Comparison of ENCODE assay signal across 15 mouse cellular contexts in the genomic region with DNA sequence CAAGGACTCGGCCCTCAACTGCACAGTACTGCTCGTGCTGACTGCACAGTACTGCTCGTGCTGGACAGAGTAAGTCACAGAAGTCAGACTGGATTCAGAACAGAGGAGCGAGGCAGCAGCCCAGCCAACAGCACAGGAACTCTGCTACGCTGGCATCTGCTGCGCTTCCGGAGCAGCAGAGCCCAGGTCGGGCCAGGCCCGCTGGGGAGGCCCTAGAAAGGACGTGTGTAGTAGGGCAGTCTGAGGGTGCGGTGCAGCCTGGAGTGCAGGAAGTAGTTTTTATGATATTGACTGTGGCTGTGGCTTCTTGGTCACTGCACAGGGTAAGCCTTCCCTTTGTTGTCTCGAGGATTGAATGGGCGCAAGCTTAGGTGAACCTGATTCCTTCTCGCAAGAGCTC. TPM values are rescaled to one million over a fixed set of nuclear protein-coding genes. Genes with fewer than 3 reads are reported as not detected.
A peak's percentile ranks its signal among the peaks of the same experiment; 100 is the strongest.
DNase-seq lines count a peak whose midpoint lies in the region; ATAC-seq lines count a peak whose summit lies in the region.
"Had no signal": no experiment of that assay in that cellular context is flagged by ENCODE, and none has a peak within 500 bp of the region (broad histone marks: within the 10 kb centered on the region; RNA-seq: fewer than 3 reads in every experiment).

No protein-coding gene starts in this region.

- H3K9me3 ChIP-seq in stomach, embryonic 15.5 days: no peaks in the 10 kb centered on the region
- H3K9me3 ChIP-seq: embryonic facial prominence, embryonic 15.5 days; heart, embryonic 15.5 days; limb, embryonic 12.5 days had no signal

- peak overlapping the region; percentile 89 for H3K27ac ChIP-seq in macrophage
- peak overlapping the region; percentile 57 for H3K27ac ChIP-seq in stomach, embryonic 15.5 days
- H3K27ac ChIP-seq: embryonic facial prominence, embryonic 15.5 days; heart, embryonic 15.5 days had no signal

- ATAC-seq in CD4-positive, CD25-positive, alpha-beta regulatory T cell, adult 4 months: peak; percentile 83
- ATAC-seq in activated CD4-positive, CD25-positive, alpha-beta regulatory T cell, adult 4 months: peak; percentile 90
- peak; percentile 19; the same call in 1 of the 2 replicates for ATAC-seq in stomach, embryonic 15.5 days (ENCODE audit: insufficient read depth, low FRiP score, low read depth)

- H3K4me2 ChIP-seq in stomach, embryonic 15.5 days: no peak overlapping the region
- H3K4me2 ChIP-seq: embryonic facial prominence, embryonic 15.5 days; heart, embryonic 15.5 days; limb, embryonic 12.5 days had no signal

- no peaks in the 10 kb centered on the region; the same call in 1 of the 2 replicates for H3K4me1 ChIP-seq in stomach, embryonic 15.5 days

- H3K4me3 ChIP-seq in macrophage (ENCODE audit: inconsistent target): no peak overlapping the region
- H3K4me3 ChIP-seq in stomach, embryonic 15.5 days (replicated peaks): no peak overlapping the region
- H3K4me3 ChIP-seq: embryonic facial prominence, embryonic 15.5 days; heart, embryonic 15.5 days; limb, embryonic 12.5 days had no signal

- H3K9ac ChIP-seq in stomach, embryonic 15.5 days: no peak overlapping the region
- H3K9ac ChIP-seq: embryonic facial prominence, embryonic 15.5 days; heart, embryonic 15.5 days; limb, embryonic 12.5 days had no signal

- no peaks in the 10 kb centered on the region for H3K79me2 ChIP-seq in macrophage (ENCODE audit: inconsistent target)

- no peak for DNase-seq in cerebellum, postnatal 25 days
- no peak for DNase-seq in left cerebral cortex, adult 18-20 months (ENCODE audit: low spot score in 2 of 2)
- no peak for DNase-seq in cerebellum, adult 8-10 months
- DNase-seq: adrenal gland, postnatal 14 days; cerebellum, adult 18-20 months; kidney, postnatal 14 days had no signal

- no peaks in the 10 kb centered on the region for H3K27me3 ChIP-seq in stomach, embryonic 15.5 days (replicated peaks)
- H3K27me3 ChIP-seq: embryonic facial prominence, embryonic 15.5 days; heart, embryonic 15.5 days; limb, embryonic 12.5 days had no signal

- 33% methylated on average over 14 of the region's 14 CpGs for WGBS in macrophage (ENCODE audit: missing documents)
- WGBS in stomach, embryonic 15.5 days: 81% methylated on average over 14 of the region's 14 CpGs

- H3K36me3 ChIP-seq in macrophage (ENCODE audit: inconsistent target): no peaks in the 10 kb centered on the region
- H3K36me3 ChIP-seq in stomach, embryonic 15.5 days: no peaks in the 10 kb centered on the region
- H3K36me3 ChIP-seq: heart, embryonic 15.5 days had no signal

RNA-seq across cellular contexts. Expression of gene Phxr2, which starts 0.8 kb away (rescaled TPM):
- under 1 TPM in 1 of 2 experiments, not detected in 1; 0.47 TPM for polyA plus RNA-seq in CD4-positive, CD25-positive, alpha-beta regulatory T cell, adult 4 months (2017; shearing (Covaris generic))
- polyA plus RNA-seq in activated CD4-positive, CD25-positive, alpha-beta regulatory T cell, adult 4 months (2017; shearing (Covaris generic)): under 1 TPM in 1 of 2 experiments, not detected in 1; 0.67 TPM
- total RNA-seq in macrophage (2018; cell fraction: chromatin; rRNA removed): under 1 TPM in 2 of 26 experiments, not detected in 24; 0.66 to 0.92 TPM
- not detected for total RNA-seq in macrophage (2018; cell fraction: cytosol; rRNA removed)
- under 1 TPM in 2 of 26 experiments, not detected in 24; 0.58 to 0.60 TPM for total RNA-seq in macrophage (2018; cell fraction: nucleus; rRNA removed)
- not detected in 3 replicates for polyA plus RNA-seq in macrophage (2018)
- not detected in 2 replicates for polyA plus RNA-seq in stomach, embryonic 15.5 days (2015; fragmentation: Nextera tagmentation; extraction: Ambion mirVana)
- total RNA-seq in left cerebral cortex, adult 18-20 months (2021): not detected
- total RNA-seq: adrenal gland, postnatal 14 days had no signal
- polyA plus RNA-seq: embryonic facial prominence, embryonic 15.5 days; frontal cortex, adult 2 months; heart, embryonic 15.5 days; urinary bladder, adult 2 months had no signal

RNA-seq across cellular contexts. Expression of gene Galnt4, which starts 19.0 kb away (rescaled TPM):
- polyA plus RNA-seq in CD4-positive, CD25-positive, alpha-beta regulatory T cell, adult 4 months (2017; shearing (Covaris generic)): 1 to 10 TPM; 2.8 to 3.3 TPM
- polyA plus RNA-seq in activated CD4-positive, CD25-positive, alpha-beta regulatory T cell, adult 4 months (2017; shearing (Covaris generic)): 1 to 10 TPM; 3.0 to 3.1 TPM
- total RNA-seq in macrophage (2018; cell fraction: chromatin; rRNA removed): 10 to 100 TPM in 8 of 26 experiments, 1 to 10 TPM in 18; 2.3 to 21.3 (median 6.9) TPM
- total RNA-seq in macrophage (2018; cell fraction: cytosol; rRNA removed): 10 to 100 TPM in 22 of 26 experiments, 1 to 10 TPM in 4; 8.1 to 22.5 (median 12.6) TPM
- 10 to 100 TPM; 10.3 to 34.8 (median 15.7) TPM for total RNA-seq in macrophage (2018; cell fraction: nucleus; rRNA removed)
- polyA plus RNA-seq in macrophage (2018): 12.3 to 14.2 TPM (median 13.0 TPM) in 3 replicates
- 26.2 and 30.0 TPM in 2 replicates for polyA plus RNA-seq in stomach, embryonic 15.5 days (2015; fragmentation: Nextera tagmentation; extraction: Ambion mirVana)
- 1 to 10 TPM; 1.9 to 2.3 TPM for total RNA-seq in left cerebral cortex, adult 18-20 months (2021)

RNA-seq across cellular contexts. Expression of gene Poc1b, which starts 20.1 kb away (rescaled TPM):
- 10 to 100 TPM; 10.0 TPM for polyA plus RNA-seq in CD4-positive, CD25-positive, alpha-beta regulatory T cell, adult 4 months (2017; shearing (Covaris generic))
- polyA plus RNA-seq in activated CD4-positive, CD25-positive, alpha-beta regulatory T cell, adult 4 months (2017; shearing (Covaris generic)): 10 to 100 TPM; 10.4 to 10.8 TPM
- total RNA-seq in macrophage (2018; cell fraction: chromatin; rRNA removed): 10 to 100 TPM in 14 of 26 experiments, 1 to 10 TPM in 12; 1.6 to 21.4 (median 11.5) TPM
- 10 to 100 TPM in 20 of 26 experiments, 1 to 10 TPM in 6; 8.0 to 19.3 (median 10.7) TPM for total RNA-seq in macrophage (2018; cell fraction: cytosol; rRNA removed)
- 10 to 100 TPM in 10 of 26 experiments, 1 to 10 TPM in 16; 3.4 to 18.9 (median 8.6) TPM for total RNA-seq in macrophage (2018; cell fraction: nucleus; rRNA removed)
- 12.0 to 22.8 TPM (median 12.8 TPM) in 3 replicates for polyA plus RNA-seq in macrophage (2018)
- polyA plus RNA-seq in stomach, embryonic 15.5 days (2015; fragmentation: Nextera tagmentation; extraction: Ambion mirVana): 17.7 and 21.6 TPM in 2 replicates
- 1 to 10 TPM; 6.5 to 7.1 TPM for total RNA-seq in left cerebral cortex, adult 18-20 months (2021)

Comparison
In these comparisons a context has a peak if more than half of its experiments do, and no peak if none do; other contexts are left out.
1. ATAC-seq: peak in every context shown above with its lines; median percentile 90 in activated CD4-positive, CD25-positive, alpha-beta regulatory T cell, adult 4 months; 83 in CD4-positive, CD25-positive, alpha-beta regulatory T cell, adult 4 months; 19 in stomach, embryonic 15.5 days.